Comparison of ENCODE assay signal across 8 mouse cellular contexts in genomic region chr16:37012336-37012735, GRCm38 (mm10). TPM values are rescaled to one million over a fixed set of nuclear protein-coding genes. Genes with fewer than 3 reads are reported as not detected.
A peak's percentile ranks its signal among the peaks of the same experiment; 100 is the strongest.
DNase-seq lines count a peak whose midpoint lies in the region; ATAC-seq and TF ChIP-seq lines count a peak whose summit lies in the region.

No protein-coding gene starts in this region.

- no peak for TF ChIP-seq CTCF in embryonic fibroblast, embryonic 13.5 days (IDR thresholded peaks at IDR 0.05; ENCODE audit: borderline replicate concordance, insufficient read depth, low read length)

- no peaks in the 10 kb centered on the region for H3K36me3 ChIP-seq in lung, embryonic 15.5 days
- H3K36me3 ChIP-seq in limb, embryonic 12.5 days = peaks cover 13% of the 10 kb centered on the region; the same call in 1 of the 2 replicates
- no peaks in the 10 kb centered on the region for H3K36me3 ChIP-seq in neural tube, embryonic 14.5 days (ENCODE audit: control insufficient read depth, insufficient read depth, low read length)

- peaks cover 11% of the 10 kb centered on the region; the same call in 1 of the 2 replicates for H3K4me1 ChIP-seq in lung, embryonic 15.5 days
- H3K4me1 ChIP-seq in embryonic fibroblast, embryonic 13.5 days (ENCODE audit: control insufficient read depth, insufficient read depth, low read length) = peaks cover 2% of the 10 kb centered on the region; the same call in 1 of the 2 replicates
- H3K4me1 ChIP-seq in limb, embryonic 12.5 days (replicated peaks) = peaks cover 11% of the 10 kb centered on the region
- peaks cover 7% of the 10 kb centered on the region for H3K4me1 ChIP-seq in neural tube, embryonic 14.5 days (ENCODE audit: control insufficient read depth, insufficient read depth, low read length)

- WGBS in lung, embryonic 15.5 days = 24% methylated on average over 5 of the region's 5 CpGs
- 56% methylated on average over 5 of the region's 5 CpGs for WGBS in limb, embryonic 12.5 days
- WGBS in neural tube, embryonic 14.5 days = 69% methylated on average over 5 of the region's 5 CpGs

- no peaks in the 10 kb centered on the region for H3K9me3 ChIP-seq in lung, embryonic 15.5 days
- no peaks in the 10 kb centered on the region for H3K9me3 ChIP-seq in limb, embryonic 12.5 days
- H3K9me3 ChIP-seq in neural tube, embryonic 14.5 days (ENCODE audit: control insufficient read depth, low read length) = no peaks in the 10 kb centered on the region

- H3K27me3 ChIP-seq in lung, embryonic 15.5 days = no peaks in the 10 kb centered on the region
- no peaks in the 10 kb centered on the region for H3K27me3 ChIP-seq in limb, embryonic 12.5 days
- H3K27me3 ChIP-seq in neural tube, embryonic 14.5 days (ENCODE audit: control insufficient read depth, insufficient read depth, low read length) = no peaks in the 10 kb centered on the region

- H3K4me2 ChIP-seq in lung, embryonic 15.5 days = peak overlapping the region; percentile 90
- H3K4me2 ChIP-seq in limb, embryonic 12.5 days = peak overlapping the region; percentile 90
- H3K4me2 ChIP-seq in neural tube, embryonic 14.5 days (ENCODE audit: low read depth, low read length) = peak overlapping the region; percentile 85

- peak overlapping the region; percentile 83 for H3K4me3 ChIP-seq in lung, embryonic 15.5 days
- peak overlapping the region; percentile 93 for H3K4me3 ChIP-seq in embryonic fibroblast, embryonic 13.5 days (ENCODE audit: insufficient read depth, low read length)
- H3K4me3 ChIP-seq in limb, embryonic 12.5 days (replicated peaks) = peak overlapping the region; percentile 87
- peak overlapping the region; percentile 56 for H3K4me3 ChIP-seq in neural tube, embryonic 14.5 days (ENCODE audit: low read depth, low read length)

- ATAC-seq in lung, embryonic 15.5 days (ENCODE audit: borderline replicate concordance, extremely low read depth, low FRiP score, low TSS enrichment) = no peak
- ATAC-seq in limb, embryonic 12.5 days (ENCODE audit: insufficient number of reproducible peaks, insufficient read depth, low FRiP score, low TSS enrichment, low read depth) = no peak
- no peak for ATAC-seq in neural tube, embryonic 14.5 days (ENCODE audit: low read depth)

- no peak overlapping the region for H3K27ac ChIP-seq in lung, embryonic 15.5 days
- no peak overlapping the region for H3K27ac ChIP-seq in embryonic fibroblast, embryonic 13.5 days (ENCODE audit: insufficient read depth, low read length)
- H3K27ac ChIP-seq in limb, embryonic 12.5 days = no peak overlapping the region
- no peak overlapping the region for H3K27ac ChIP-seq in neural tube, embryonic 14.5 days (ENCODE audit: low read depth, low read length)

- TF ChIP-seq POLR2A in embryonic fibroblast, embryonic 13.5 days (IDR thresholded peaks at IDR 0.05; ENCODE audit: low read depth, low read length) = no peak

- H3K9ac ChIP-seq in lung, embryonic 15.5 days = peak overlapping the region; percentile 80
- peak overlapping the region; percentile 81 for H3K9ac ChIP-seq in limb, embryonic 12.5 days (replicated peaks)
- peak overlapping the region; percentile 37; the same call in 1 of the 2 replicates for H3K9ac ChIP-seq in neural tube, embryonic 14.5 days (replicated peaks; ENCODE audit: low read depth, low read length)

- DNase-seq in lung, postnatal 4 days = no peak
- DNase-seq in left cerebral cortex, adult 18-20 months (ENCODE audit: low spot score in 2 of 2) = no peak
- no peak for DNase-seq in layer of hippocampus, adult 9-10 months (ENCODE audit: low spot score)
- no peak for DNase-seq in thymus, postnatal 0 days (ENCODE audit: low spot score)

RNA-seq across cellular contexts. Expression of gene Polq, which starts 0.8 kb away (rescaled TPM):
- 6.7 and 7.6 TPM in 2 replicates for polyA plus RNA-seq in lung, embryonic 15.5 days (2015; fragmentation: Nextera tagmentation; extraction: Ambion mirVana)
- 5.6 and 5.7 TPM in 2 replicates for polyA plus RNA-seq in embryonic fibroblast, embryonic 13.5 days (2011; ENCODE audit: insufficient read length, low read depth, missing spikeins)
- polyA plus RNA-seq in limb, embryonic 12.5 days (2016; fragmentation: Nextera tagmentation; extraction: Ambion mirVana) = 11.9 TPM in 2 replicates
- polyA plus RNA-seq in neural tube, embryonic 14.5 days (2014; fragmentation: Nextera tagmentation; extraction: Ambion mirVana) = 3.1 and 3.2 TPM in 2 replicates
- 1 to 10 TPM; 1.1 to 1.2 TPM for total RNA-seq in left cerebral cortex, adult 18-20 months (2021)
- polyA plus RNA-seq in thymus, postnatal 0 days (2015; fragmentation: Nextera tagmentation; extraction: Ambion mirVana) = 4.7 and 6.8 TPM in 2 replicates

RNA-seq across cellular contexts. Expression of gene Fbxo40, which starts 22.1 kb away (rescaled TPM):
- 0.10 and 0.25 TPM in 2 replicates for polyA plus RNA-seq in lung, embryonic 15.5 days (2015; fragmentation: Nextera tagmentation; extraction: Ambion mirVana)
- not detected in 2 replicates for polyA plus RNA-seq in embryonic fibroblast, embryonic 13.5 days (2011; ENCODE audit: insufficient read length, low read depth, missing spikeins)
- 0.08 and 0.12 TPM in 2 replicates for polyA plus RNA-seq in limb, embryonic 12.5 days (2016; fragmentation: Nextera tagmentation; extraction: Ambion mirVana)
- polyA plus RNA-seq in neural tube, embryonic 14.5 days (2014; fragmentation: Nextera tagmentation; extraction: Ambion mirVana) = 0.10 TPM in 1 of 2 replicates, not detected in the other
- under 1 TPM in 1 of 2 experiments, not detected in 1; 0.73 TPM for total RNA-seq in left cerebral cortex, adult 18-20 months (2021)
- 0.27 and 0.36 TPM in 2 replicates for polyA plus RNA-seq in thymus, postnatal 0 days (2015; fragmentation: Nextera tagmentation; extraction: Ambion mirVana)
